Mouse (Mus musculus): ENCODE results near the gene Fam186b. TPM values are rescaled to one million over a fixed set of nuclear protein-coding genes. Genes with fewer than 3 reads are reported as not detected.

Gene Fam186b
- total and polyA plus RNA-seq, 3 experiments: 0.11 TPM; not detected in 2

- Histone ChIP-seq H3K27me3 (ENCODE audit: control insufficient read depth in 1 of 2, insufficient read depth in 2 of 2, low read length in 2 of 2) (peaks cover 0 to 2% of the 10 kb centered on the region in 2 experiments; a peak in 1 of 4 replicates), H3K36me3 (ENCODE audit: control insufficient read depth in 1 of 2, insufficient read depth in 2 of 2, low read length in 2 of 2) (no peaks in the 10 kb centered on the region; a peak in 1 of 4 replicates), H3K4me3 (ENCODE audit: control insufficient read depth in 1 of 2, insufficient read depth in 1 of 2, low read depth in 2 of 2, low read length in 2 of 2) (no peak overlapping the region), H3K9me3 (replicated peaks; ENCODE audit: insufficient read depth, low read length) (no peaks in the 10 kb centered on the region), H3K79me2 (ENCODE audit: control insufficient read depth, insufficient read depth, low read length, poor library complexity) (no peaks in the 10 kb centered on the region), H3K4me1 (ENCODE audit: control insufficient read depth in 1 of 2, insufficient read depth in 2 of 2, low read length in 2 of 2) (no peaks in the 10 kb centered on the region), H3K9ac (ENCODE audit: control insufficient read depth, low read depth, low read length, poor library complexity, severe bottlenecking) (no peak overlapping the region), H3K27ac (ENCODE audit: control insufficient read depth, low read depth, low read length) (no peak overlapping the region)
- TF ChIP-seq TCF12 (IDR thresholded peaks at IDR 0.05; ENCODE audit: low read depth, low read length) (no peak), MAFK (IDR thresholded peaks at IDR 0.05; ENCODE audit: borderline replicate concordance, low read depth, low read length) (no peak)
- DNase-seq (ENCODE audit: low read depth, low spot score): no peak
Observed at GRCm38 (mm10) chr15:99319411-99319871, 23.8 kb upstream of the Fam186b start.

GRCm38 (mm10) chr15:99318861-99319410 is 23.2 kb upstream of the Fam186b start:
- H3K79me2 ChIP-seq (ENCODE audit: control insufficient read depth, insufficient read depth, low read length, poor library complexity): no peaks in the 10 kb centered on the region
- no peak overlapping the region for H3K9ac ChIP-seq (ENCODE audit: control insufficient read depth, low read depth, low read length, poor library complexity, severe bottlenecking)
- no peaks in the 10 kb centered on the region for H3K9me3 ChIP-seq (replicated peaks; ENCODE audit: insufficient read depth, low read length)
- DNase-seq (ENCODE audit: low read depth, low spot score): no peak
- no peaks in the 10 kb centered on the region for H3K4me1 ChIP-seq (ENCODE audit: control insufficient read depth in 1 of 2, insufficient read depth in 2 of 2, low read length in 2 of 2)
- TF ChIP-seq USF2 (IDR thresholded peaks at IDR 0.05; ENCODE audit: borderline replicate concordance in 1 of 2, insufficient read depth in 1 of 2, low read depth in 1 of 2, low read length in 2 of 2): no peak
- no peak for TF ChIP-seq MXI1 (IDR thresholded peaks at IDR 0.05; ENCODE audit: low read depth, low read length)
- no peak for TF ChIP-seq MAFK (IDR thresholded peaks at IDR 0.05; ENCODE audit: borderline replicate concordance, low read depth, low read length)
- no peak for TF ChIP-seq CHD1 (IDR thresholded peaks at IDR 0.05; ENCODE audit: low read depth, low read length)
- no peak for TF ChIP-seq CTCF (IDR thresholded peaks at IDR 0.05 in 2 of 3, conservative IDR thresholded peaks at IDR 0.05 in 1 of 3; ENCODE audit: control insufficient read depth in 1 of 3, insufficient read depth in 1 of 3, low read depth in 2 of 3, low read length in 3 of 3, poor library complexity in 1 of 3, severe bottlenecking in 1 of 3)
- no peak overlapping the region for H3K4me3 ChIP-seq (ENCODE audit: control insufficient read depth in 1 of 2, insufficient read depth in 1 of 2, low read depth in 2 of 2, low read length in 2 of 2)
- no peaks in the 10 kb centered on the region; a peak in 1 of 4 replicates for H3K36me3 ChIP-seq (ENCODE audit: control insufficient read depth in 1 of 2, insufficient read depth in 2 of 2, low read length in 2 of 2)
- peaks cover 0 to 2% of the 10 kb centered on the region in 2 experiments; a peak in 1 of 4 replicates for H3K27me3 ChIP-seq (ENCODE audit: control insufficient read depth in 1 of 2, insufficient read depth in 2 of 2, low read length in 2 of 2)
- no peak overlapping the region for H3K27ac ChIP-seq (ENCODE audit: control insufficient read depth, low read depth, low read length)

DNA sequence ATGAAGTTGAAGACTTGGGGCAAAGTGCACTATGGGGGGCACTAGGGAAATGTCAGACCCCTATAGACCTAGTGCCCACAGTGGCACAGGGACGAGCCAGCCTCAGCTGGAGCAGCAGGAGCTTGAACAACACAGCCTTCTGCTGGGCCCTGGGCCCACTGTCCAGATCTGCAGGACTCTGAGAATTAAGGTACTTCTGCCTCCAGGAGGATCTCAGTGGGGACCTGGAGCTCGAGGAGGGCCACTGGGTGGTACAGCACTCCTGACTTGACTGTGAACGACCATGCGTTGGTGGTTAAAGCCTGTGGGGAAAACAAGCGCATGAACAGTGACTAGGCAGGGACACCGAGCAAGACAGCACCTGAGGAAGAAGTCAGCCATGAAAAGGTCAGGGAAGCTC is 22.4 kb upstream of the Fam186b start:
- peaks cover 0 to 2% of the 10 kb centered on the region in 2 experiments; a peak in 1 of 4 replicates for H3K27me3 ChIP-seq (ENCODE audit: control insufficient read depth in 1 of 2, insufficient read depth in 2 of 2, low read length in 2 of 2)
- DNase-seq (ENCODE audit: low read depth, low spot score): no peak
- no peak overlapping the region for H3K4me3 ChIP-seq (ENCODE audit: control insufficient read depth in 1 of 2, insufficient read depth in 1 of 2, low read depth in 2 of 2, low read length in 2 of 2)
- H3K9ac ChIP-seq (ENCODE audit: control insufficient read depth, low read depth, low read length, poor library complexity, severe bottlenecking): no peak overlapping the region
- no peaks in the 10 kb centered on the region for H3K79me2 ChIP-seq (ENCODE audit: control insufficient read depth, insufficient read depth, low read length, poor library complexity)
- no peaks in the 10 kb centered on the region for H3K4me1 ChIP-seq (ENCODE audit: control insufficient read depth in 1 of 2, insufficient read depth in 2 of 2, low read length in 2 of 2)
- H3K36me3 ChIP-seq (ENCODE audit: control insufficient read depth in 1 of 2, insufficient read depth in 2 of 2, low read length in 2 of 2): no peaks in the 10 kb centered on the region; a peak in 1 of 4 replicates
- no peaks in the 10 kb centered on the region for H3K9me3 ChIP-seq (replicated peaks; ENCODE audit: insufficient read depth, low read length)
- H3K27ac ChIP-seq (ENCODE audit: control insufficient read depth, low read depth, low read length): no peak overlapping the region
- no peak for TF ChIP-seq MYB (IDR thresholded peaks at IDR 0.05; ENCODE audit: low read depth, low read length)
- no peak for TF ChIP-seq RCOR1 (IDR thresholded peaks at IDR 0.05; ENCODE audit: low read depth, low read length)
- no peak for TF ChIP-seq POLR2AphosphoS2 (IDR thresholded peaks at IDR 0.05; ENCODE audit: low read length)
- no peak for TF ChIP-seq UBTF (IDR thresholded peaks at IDR 0.05; ENCODE audit: borderline replicate concordance, insufficient read depth, low read depth, low read length)
- no peak for TF ChIP-seq BHLHE40 (IDR thresholded peaks at IDR 0.05; ENCODE audit: borderline replicate concordance, low read depth, low read length)
- no peak for TF ChIP-seq SIN3A (IDR thresholded peaks at IDR 0.05; ENCODE audit: low read length)
- TF ChIP-seq EP300 (IDR thresholded peaks at IDR 0.05; ENCODE audit: low read depth in 1 of 2, low read length in 2 of 2): no peak
- TF ChIP-seq MEF2A (IDR thresholded peaks at IDR 0.05; ENCODE audit: extremely low read depth, insufficient replicate concordance, low read depth, low read length, poor library complexity, severe bottlenecking): no peak
- TF ChIP-seq MXI1 (IDR thresholded peaks at IDR 0.05; ENCODE audit: low read depth, low read length): no peak
- TF ChIP-seq KAT2A (conservative IDR thresholded peaks at IDR 0.05; ENCODE audit: low read depth, low read length): no peak
- TF ChIP-seq MYC (IDR thresholded peaks at IDR 0.05; ENCODE audit: low read depth, low read length): no peak
- TF ChIP-seq ZKSCAN1 (IDR thresholded peaks at IDR 0.05; ENCODE audit: low read depth, low read length): no peak
- no peak for TF ChIP-seq RAD21 (IDR thresholded peaks at IDR 0.05; ENCODE audit: low read depth, low read length)
